Mouse (Mus musculus): ENCODE data around the gene Rnf34. TPM values are rescaled to one million over a fixed set of nuclear protein-coding genes. Genes with fewer than 3 reads are reported as not detected.

The Rnf34 gene
- polyA plus RNA-seq, 1 experiment from 2014 or later: 33.3 TPM

DNA sequence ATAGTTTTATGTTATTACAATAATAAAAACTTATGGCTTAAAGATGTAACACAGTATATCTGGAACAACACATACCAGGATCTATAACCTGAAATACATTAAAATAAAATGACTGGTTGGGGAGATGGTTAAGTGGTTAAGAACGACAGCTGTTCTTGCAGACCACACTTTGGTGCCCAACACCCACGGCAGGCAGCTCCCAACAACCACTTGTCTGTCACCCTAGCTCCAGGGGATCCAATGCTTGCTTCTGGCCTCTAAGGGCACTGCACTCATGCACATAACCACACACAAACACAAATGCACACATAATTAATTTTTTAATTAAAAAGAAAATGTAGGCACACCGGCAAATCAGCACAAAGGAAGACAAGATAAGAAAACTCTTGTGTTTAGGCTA is 37.1 kb upstream of the Rnf34 start:
- no peaks in the 10 kb centered on the region for H3K9me3 ChIP-seq (replicated peaks; ENCODE audit: low read length)
- no peak overlapping the region for H3K4me2 ChIP-seq (ENCODE audit: low read length)
- no peaks in the 10 kb centered on the region for H3K4me1 ChIP-seq (replicated peaks; ENCODE audit: insufficient read depth, low read length)
- TF ChIP-seq CTCF (IDR thresholded peaks at IDR 0.05; ENCODE audit: low read depth): no peak
- peaks cover 50% of the 10 kb centered on the region for H3K36me3 ChIP-seq (ENCODE audit: insufficient read depth, low read length)
- no peak overlapping the region for H3K9ac ChIP-seq (ENCODE audit: low read depth, low read length)
- H3K27ac ChIP-seq: no peak overlapping the region
- DNase-seq (ENCODE audit: low spot score): no peak
- no peak overlapping the region for H3K4me3 ChIP-seq (replicated peaks; ENCODE audit: low read depth, low read length)
- no peak for ATAC-seq (replicated peaks; ENCODE audit: low FRiP score, low read depth)
- H3K27me3 ChIP-seq (ENCODE audit: insufficient read depth, low read length): no peaks in the 10 kb centered on the region
- 80% methylated on average over 3 of the region's 3 CpGs for WGBS

DNA sequence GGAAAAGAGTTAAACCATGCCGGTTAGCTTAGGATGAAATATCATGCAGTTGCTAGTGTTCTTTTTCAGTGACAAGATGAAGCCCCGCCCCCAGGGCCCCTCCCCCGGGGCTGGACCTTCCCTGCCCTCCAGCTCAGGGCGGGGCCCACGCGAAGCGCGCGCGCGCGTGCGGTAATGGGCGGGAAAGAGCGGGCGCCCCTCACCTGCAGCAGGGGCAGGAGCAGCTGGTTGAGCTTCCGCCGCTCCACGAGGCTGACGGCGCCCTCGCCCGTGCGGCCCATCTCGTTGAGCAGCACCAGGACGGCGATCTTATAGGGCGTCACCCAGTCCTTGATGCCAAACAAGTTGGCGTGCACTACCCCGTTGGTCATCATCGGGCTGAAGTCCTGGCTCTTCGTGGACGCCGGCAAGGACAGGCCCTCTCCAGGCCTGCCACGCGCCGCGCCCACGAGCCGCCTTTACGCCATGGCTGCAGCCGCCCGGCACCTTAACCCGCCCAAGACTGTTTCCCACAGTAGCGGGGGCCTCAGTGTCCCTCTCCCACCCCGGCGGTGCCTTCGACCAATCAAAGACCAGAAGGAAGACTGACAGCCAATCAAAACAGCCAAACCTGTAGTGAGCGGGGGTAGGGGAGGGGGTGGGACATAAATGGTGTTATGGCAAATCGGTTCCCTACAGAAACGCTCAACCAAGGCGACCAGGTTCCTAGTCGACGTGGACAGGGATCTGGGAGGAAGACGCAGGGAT is 28.9 kb upstream of the Rnf34 start, which contains the start of gene Anapc5:
TSS of gene Anapc5 (minus strand) at position 563 of the 747 bp plus-strand sequence.
- Histone ChIP-seq H3K4me3 (replicated peaks; ENCODE audit: low read depth, low read length) (peak within 1 kb of the TSS; percentile 67), H3K9me3 (replicated peaks; ENCODE audit: low read length) (no peaks in the 10 kb centered on the region), H3K27me3 (ENCODE audit: insufficient read depth, low read length) (no peaks in the 10 kb centered on the region), H3K36me3 (ENCODE audit: insufficient read depth, low read length) (peaks cover 28% of the 10 kb centered on the region), H3K27ac (peak within 1 kb of the TSS; percentile 95), H3K9ac (ENCODE audit: low read depth, low read length) (peak within 1 kb of the TSS; percentile 72), H3K4me2 (ENCODE audit: low read length) (peak within 1 kb of the TSS; percentile 72), H3K4me1 (replicated peaks; ENCODE audit: insufficient read depth, low read length) (no peaks in the 10 kb centered on the region; the same call in none of the 2 replicates)
- no peak for TF ChIP-seq CTCF (IDR thresholded peaks at IDR 0.05; ENCODE audit: low read depth)
- DNase-seq (ENCODE audit: low spot score) (peak; percentile 99), ATAC-seq (replicated peaks; ENCODE audit: low FRiP score, low read depth) (peak; percentile 100)
- under 1% methylated on average over 55 of the region's 55 CpGs for WGBS

DNA sequence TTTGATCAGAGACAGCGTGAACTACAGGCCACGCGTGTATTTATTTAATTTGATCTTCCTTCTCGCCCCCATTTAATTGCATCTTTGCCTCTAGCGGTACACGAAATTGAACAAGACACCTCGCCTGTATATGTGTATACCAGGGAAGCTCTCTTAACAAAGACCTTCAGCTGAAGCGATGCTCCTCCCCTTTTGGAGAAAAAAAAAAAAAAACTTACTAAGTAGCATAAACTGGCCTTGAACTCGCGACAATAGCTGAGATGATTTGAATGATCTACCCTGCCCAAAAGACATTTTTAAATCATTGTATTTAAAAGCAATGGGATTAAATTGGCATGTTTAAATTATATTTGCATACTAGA is 28.3 kb upstream of the Rnf34 start:
- H3K27ac ChIP-seq: peak overlapping the region; percentile 95
- no peak for TF ChIP-seq CTCF (IDR thresholded peaks at IDR 0.05; ENCODE audit: low read depth)
- H3K4me1 ChIP-seq (replicated peaks; ENCODE audit: insufficient read depth, low read length): no peaks in the 10 kb centered on the region; the same call in none of the 2 replicates
- H3K36me3 ChIP-seq (ENCODE audit: insufficient read depth, low read length): peaks cover 24% of the 10 kb centered on the region
- ATAC-seq (replicated peaks; ENCODE audit: low FRiP score, low read depth) (peak; percentile 8; the same call in 1 of the 2 replicates), DNase-seq (ENCODE audit: low spot score) (no peak)
- WGBS: under 1% methylated on average over 10 of the region's 10 CpGs
- H3K9ac ChIP-seq (ENCODE audit: low read depth, low read length): peak overlapping the region; percentile 72
- peak overlapping the region; percentile 72 for H3K4me2 ChIP-seq (ENCODE audit: low read length)
- no peaks in the 10 kb centered on the region for H3K9me3 ChIP-seq (replicated peaks; ENCODE audit: low read length)
- peak overlapping the region; percentile 67 for H3K4me3 ChIP-seq (replicated peaks; ENCODE audit: low read depth, low read length)
- H3K27me3 ChIP-seq (ENCODE audit: insufficient read depth, low read length): no peaks in the 10 kb centered on the region

DNA sequence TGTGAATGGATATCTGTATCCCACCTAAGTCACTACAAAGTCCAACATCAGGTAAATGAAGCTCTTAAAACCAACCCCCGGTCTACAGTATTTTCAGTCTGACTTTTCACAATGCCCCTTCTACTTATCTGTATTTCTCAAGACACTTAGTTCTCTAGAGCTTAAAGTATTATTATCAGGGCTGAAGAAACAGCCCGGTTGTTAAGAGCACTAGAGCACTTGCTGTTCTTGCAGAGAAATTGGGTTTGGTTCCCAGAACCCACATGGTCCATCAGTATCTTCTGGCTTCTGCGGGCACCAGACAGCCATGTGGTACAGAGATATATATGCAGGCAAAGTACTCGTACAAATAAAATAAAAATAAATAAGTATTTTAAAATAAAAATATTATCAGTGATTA is 27.4 kb upstream of the Rnf34 start:
- H3K9ac ChIP-seq (ENCODE audit: low read depth, low read length): no peak overlapping the region

DNA sequence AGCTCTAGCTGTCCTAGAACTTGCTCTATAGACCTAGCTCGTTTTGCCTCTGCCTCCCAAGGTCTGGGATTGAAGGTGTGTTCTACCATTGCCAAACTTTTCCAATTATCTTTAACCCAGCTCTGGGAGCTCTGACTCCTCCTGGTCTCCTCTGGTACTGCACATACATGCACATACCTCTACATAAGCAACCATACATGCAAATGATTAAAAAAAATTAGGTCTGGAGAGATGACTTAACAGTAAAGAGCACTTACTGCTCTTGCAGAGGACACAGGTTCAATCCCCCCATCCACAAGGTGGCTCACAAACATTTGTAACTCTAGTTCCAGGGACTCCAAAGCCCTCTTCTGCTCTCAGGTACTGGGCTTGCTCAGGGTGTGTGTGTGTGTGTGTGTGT is 25.9 kb upstream of the Rnf34 start:
- Histone ChIP-seq H3K27ac (no peak overlapping the region), H3K27me3 (ENCODE audit: insufficient read depth, low read length) (no peaks in the 10 kb centered on the region), H3K9ac (ENCODE audit: low read depth, low read length) (no peak overlapping the region), H3K4me3 (replicated peaks; ENCODE audit: low read depth, low read length) (no peak overlapping the region), H3K4me2 (ENCODE audit: low read length) (no peak overlapping the region), H3K4me1 (replicated peaks; ENCODE audit: insufficient read depth, low read length) (no peaks in the 10 kb centered on the region; the same call in none of the 2 replicates), H3K9me3 (replicated peaks; ENCODE audit: low read length) (no peaks in the 10 kb centered on the region), H3K36me3 (ENCODE audit: insufficient read depth, low read length) (0 out of 2 replicates have a peak, but pooled peaks cover 4% of the 10 kb centered on the region)
- 64% methylated on average over 1 of the region's 1 CpGs for WGBS
- ATAC-seq (replicated peaks; ENCODE audit: low FRiP score, low read depth) (no peak), DNase-seq (ENCODE audit: low spot score) (peak; percentile 3)
- TF ChIP-seq CTCF (IDR thresholded peaks at IDR 0.05; ENCODE audit: low read depth): peak; percentile 29; the same call in 1 of the 2 replicates

More for the DNA sequence above, 27.4 kb upstream of the Rnf34 start:
- peaks cover 19% of the 10 kb centered on the region for H3K36me3 ChIP-seq (ENCODE audit: insufficient read depth, low read length)
- H3K4me1 ChIP-seq (replicated peaks; ENCODE audit: insufficient read depth, low read length): no peaks in the 10 kb centered on the region; the same call in none of the 2 replicates
- no peak for TF ChIP-seq CTCF (IDR thresholded peaks at IDR 0.05; ENCODE audit: low read depth)
- 93% methylated on average over 4 of the region's 4 CpGs for WGBS
- no peak for DNase-seq (ENCODE audit: low spot score)
- no peak for ATAC-seq (replicated peaks; ENCODE audit: low FRiP score, low read depth)
- no peaks in the 10 kb centered on the region for H3K27me3 ChIP-seq (ENCODE audit: insufficient read depth, low read length)
- no peaks in the 10 kb centered on the region for H3K9me3 ChIP-seq (replicated peaks; ENCODE audit: low read length)
- no peak overlapping the region for H3K27ac ChIP-seq
- H3K4me3 ChIP-seq (replicated peaks; ENCODE audit: low read depth, low read length): no peak overlapping the region
- no peak overlapping the region for H3K4me2 ChIP-seq (ENCODE audit: low read length)

DNA sequence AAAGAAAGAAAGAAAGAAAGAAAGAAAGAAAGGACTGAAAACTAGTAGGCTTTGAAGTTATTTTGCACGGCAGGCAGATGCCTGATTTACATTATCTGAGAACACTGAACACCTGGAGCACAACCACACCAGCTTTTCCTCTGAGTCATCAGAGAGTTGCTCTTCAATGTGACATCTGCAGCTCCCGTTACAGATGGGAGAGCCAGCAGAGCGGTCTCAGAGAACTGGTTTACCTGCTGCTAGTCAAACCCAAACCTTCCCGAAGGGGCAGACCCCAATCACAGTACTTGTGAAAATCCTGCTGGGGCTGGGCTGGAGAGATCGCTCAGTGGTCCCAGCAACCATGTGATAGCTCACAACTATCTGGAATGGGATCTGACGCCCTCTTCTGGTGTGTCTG is 25.4 kb upstream of the Rnf34 start:
- no peak overlapping the region for H3K9ac ChIP-seq (ENCODE audit: low read depth, low read length)
- no peak overlapping the region for H3K4me3 ChIP-seq (replicated peaks; ENCODE audit: low read depth, low read length)
- WGBS: 72% methylated on average over 6 of the region's 6 CpGs
- H3K4me1 ChIP-seq (replicated peaks; ENCODE audit: insufficient read depth, low read length): no peaks in the 10 kb centered on the region; the same call in none of the 2 replicates
- ATAC-seq (replicated peaks; ENCODE audit: low FRiP score, low read depth) (no peak), DNase-seq (ENCODE audit: low spot score) (no peak)
- 0 out of 2 replicates have a peak, but pooled peaks cover under 1% of the 10 kb centered on the region for H3K36me3 ChIP-seq (ENCODE audit: insufficient read depth, low read length)
- no peak for TF ChIP-seq CTCF (IDR thresholded peaks at IDR 0.05; ENCODE audit: low read depth)
- no peaks in the 10 kb centered on the region for H3K9me3 ChIP-seq (replicated peaks; ENCODE audit: low read length)
- H3K27me3 ChIP-seq (ENCODE audit: insufficient read depth, low read length): no peaks in the 10 kb centered on the region
- no peak overlapping the region for H3K4me2 ChIP-seq (ENCODE audit: low read length)
- H3K27ac ChIP-seq: no peak overlapping the region
